Mouse (Mus musculus) MEL (cell line): ENCODE measurements around the gene Mamstr. TPM values are rescaled to one million over a fixed set of nuclear protein-coding genes. Genes with fewer than 3 reads are reported as not detected.

ENCODE experiments used
- DNase-seq: peaks from one replicate; pipeline ENCODE4 v3.0.0; 2011; ENCODE audit warnings: low read depth, low spot score
- H3K27ac ChIP-seq: 2 replicates; pipeline ENCODE4 v1.5.1; 2012; ENCODE audit warnings: low read depth, mild to moderate bottlenecking, control low read depth, low read length, moderate library complexity; ENCODE audit not compliant: control insufficient read depth
- H3K27me3 ChIP-seq, 2 experiments: fragments of 150-350 bp in 1 of 2; sonication (generic) in 1 of 2; 2 replicates each; pipeline ENCODE4 v1.6.1; 2012; ENCODE audit warnings: low read length in 2 of 2, mild to moderate bottlenecking in 2 of 2, improper control_type of control experiment in 1 of 2, moderate library complexity in 1 of 2; ENCODE audit not compliant: insufficient read depth in 2 of 2, control insufficient read depth in 1 of 2
- H3K36me3 ChIP-seq, 2 experiments: 2 replicates each; pipeline ENCODE4 v1.6.1; 2012 to 2014; ENCODE audit warnings: low read length in 2 of 2, improper control_type of control experiment in 1 of 2, inconsistent platforms in 1 of 2, mild to moderate bottlenecking in 1 of 2; ENCODE audit not compliant: insufficient read depth in 2 of 2, control insufficient read depth in 1 of 2
- H3K4me1 ChIP-seq, 2 experiments: fragments of 150-350 bp in 1 of 2; sonication (generic) in 1 of 2; 2 replicates each; pipeline ENCODE4 v1.6.1; 2012; ENCODE audit warnings: low read length in 2 of 2, improper control_type of control experiment in 1 of 2, mild to moderate bottlenecking in 1 of 2; ENCODE audit not compliant: insufficient read depth in 2 of 2, control insufficient read depth in 1 of 2
- H3K4me3 ChIP-seq, 2 experiments: fragments of 150-350 bp in 1 of 2; sonication (generic) in 1 of 2; 2 replicates each; pipeline ENCODE4 v1.5.1; 2012; ENCODE audit warnings: low read depth in 2 of 2, low read length in 2 of 2, mild to moderate bottlenecking in 2 of 2, moderate library complexity in 2 of 2, control low read depth in 1 of 2, improper control_type of control experiment in 1 of 2; ENCODE audit not compliant: control insufficient read depth in 1 of 2, insufficient read depth in 1 of 2
- H3K79me2 ChIP-seq: 2 replicates; pipeline ENCODE4 v1.6.1; 2012; ENCODE audit warnings: mild to moderate bottlenecking, low read length, moderate library complexity; ENCODE audit not compliant: control insufficient read depth, poor library complexity, insufficient read depth
- H3K9ac ChIP-seq: 2 replicates; pipeline ENCODE4 v1.6.1; 2012; ENCODE audit warnings: low read depth, mild to moderate bottlenecking, control low read depth, low read length, moderate library complexity; ENCODE audit not compliant: control insufficient read depth, poor library complexity, severe bottlenecking
- H3K9me3 ChIP-seq: fragments of 150-350 bp; sonication (generic); replicated peaks from 2 replicates; pipeline ENCODE4 v1.6.1; 2012; ENCODE audit warnings: mild to moderate bottlenecking, low read length, improper control_type of control experiment, moderate library complexity; ENCODE audit not compliant: insufficient read depth
- BHLHE40 ChIP-seq: IDR thresholded peaks from 2 replicates; pipeline ENCODE4 v1.6.1; 2012; ENCODE audit warnings: low read depth, mild to moderate bottlenecking, inconsistent platforms, low read length, improper control_type of control experiment, borderline replicate concordance
- CHD1 ChIP-seq: IDR thresholded peaks from 2 replicates; pipeline ENCODE4 v1.6.1; 2012; ENCODE audit warnings: low read depth, mild to moderate bottlenecking, inconsistent platforms, low read length, improper control_type of control experiment
- E2F4 ChIP-seq: IDR thresholded peaks from 2 replicates; pipeline ENCODE4 v1.6.1; 2011; ENCODE audit warnings: low read depth, low read length, improper control_type of control experiment, borderline replicate concordance
- EP300 ChIP-seq, 2 experiments: IDR thresholded peaks; 2 replicates each; pipeline ENCODE4 v1.6.1; 2011; ENCODE audit warnings: improper control_type of control experiment in 2 of 2, low read length in 2 of 2, low read depth in 1 of 2, mild to moderate bottlenecking in 1 of 2
- ETS1 ChIP-seq: IDR thresholded peaks from 2 replicates; pipeline ENCODE4 v1.6.1; 2012; ENCODE audit warnings: low read depth, mild to moderate bottlenecking, inconsistent platforms, low read length, improper control_type of control experiment, moderate library complexity
- GABPA ChIP-seq: IDR thresholded peaks from 2 replicates; pipeline ENCODE4 v1.6.1; 2012; ENCODE audit warnings: low read depth, mild to moderate bottlenecking, inconsistent platforms, low read length, improper control_type of control experiment, moderate library complexity
- GATA1 ChIP-seq: IDR thresholded peaks from 2 replicates; pipeline ENCODE4 v1.6.1; 2011; ENCODE audit warnings: low read depth, low read length, improper control_type of control experiment
- HCFC1 ChIP-seq: IDR thresholded peaks from 2 replicates; pipeline ENCODE4 v1.6.1; 2012; ENCODE audit warnings: low read depth, mild to moderate bottlenecking, inconsistent platforms, low read length, improper control_type of control experiment, moderate library complexity
- KAT2A ChIP-seq: conservative IDR thresholded peaks from 2 replicates; pipeline ENCODE4 v1.6.1; 2012; ENCODE audit warnings: low read depth, low read length, improper control_type of control experiment, inconsistent platforms
- MAFK ChIP-seq: IDR thresholded peaks from 2 replicates; pipeline ENCODE4 v1.6.1; 2011; ENCODE audit warnings: low read depth, mild to moderate bottlenecking, low read length, improper control_type of control experiment, borderline replicate concordance
- MEF2A ChIP-seq: IDR thresholded peaks from 2 replicates; pipeline ENCODE4 v1.6.1; 2014; ENCODE audit warnings: low read depth, mild to moderate bottlenecking, inconsistent platforms, low read length, improper control_type of control experiment; ENCODE audit not compliant: poor library complexity, insufficient replicate concordance, severe bottlenecking; ENCODE audit errors: extremely low read depth
- MXI1 ChIP-seq: IDR thresholded peaks from 2 replicates; pipeline ENCODE4 v1.6.1; 2011; ENCODE audit warnings: mild to moderate bottlenecking, low read depth, low read length, improper control_type of control experiment
- MYB ChIP-seq: IDR thresholded peaks from 2 replicates; pipeline ENCODE4 v1.6.1; 2011; ENCODE audit warnings: mild to moderate bottlenecking, low read depth, low read length, improper control_type of control experiment
- NRF1 ChIP-seq: IDR thresholded peaks from 2 replicates; pipeline ENCODE4 v1.6.1; 2014; ENCODE audit warnings: low read depth, mild to moderate bottlenecking, inconsistent platforms, low read length, improper control_type of control experiment, moderate library complexity; ENCODE audit not compliant: poor library complexity, insufficient read depth, severe bottlenecking
- POLR2A ChIP-seq, 2 experiments: IDR thresholded peaks; 2 replicates each; pipeline ENCODE4 v1.6.1; 2011 to 2012; ENCODE audit warnings: low read length in 2 of 2, mild to moderate bottlenecking in 2 of 2, control low read depth in 1 of 2, improper control_type of control experiment in 1 of 2, low read depth in 1 of 2, moderate library complexity in 1 of 2; ENCODE audit not compliant: control insufficient read depth in 1 of 2, insufficient read depth in 1 of 2, poor library complexity in 1 of 2
- POLR2AphosphoS2 ChIP-seq: IDR thresholded peaks from 2 replicates; pipeline ENCODE4 v1.6.1; 2011; ENCODE audit warnings: low read length, improper control_type of control experiment
- POLR2AphosphoS5 ChIP-seq: IDR thresholded peaks from 2 replicates; pipeline ENCODE4 v1.6.1; 2012; ENCODE audit warnings: low read depth, borderline replicate concordance, mild to moderate bottlenecking, inconsistent platforms, low read length, moderate library complexity, mixed read lengths
- SIN3A ChIP-seq: IDR thresholded peaks from 2 replicates; pipeline ENCODE4 v1.6.1; 2012; ENCODE audit warnings: low read length, improper control_type of control experiment, inconsistent platforms
- UBTF ChIP-seq: IDR thresholded peaks from 2 replicates; pipeline ENCODE4 v1.6.1; 2012; ENCODE audit warnings: low read depth, mild to moderate bottlenecking, inconsistent platforms, low read length, improper control_type of control experiment, moderate library complexity, borderline replicate concordance; ENCODE audit not compliant: insufficient read depth
- USF1 ChIP-seq: IDR thresholded peaks from 2 replicates; pipeline ENCODE4 v1.6.1; 2014; ENCODE audit warnings: low read depth, mild to moderate bottlenecking, inconsistent platforms, low read length, improper control_type of control experiment, moderate library complexity
- ZC3H11A ChIP-seq: IDR thresholded peaks from 2 replicates; pipeline ENCODE4 v1.6.1; 2012; ENCODE audit warnings: low read depth, mild to moderate bottlenecking, inconsistent platforms, low read length, improper control_type of control experiment
- ZKSCAN1 ChIP-seq: IDR thresholded peaks from 2 replicates; pipeline ENCODE4 v1.6.1; 2012; ENCODE audit warnings: low read depth, mild to moderate bottlenecking, inconsistent platforms, low read length, improper control_type of control experiment, moderate library complexity
- polyA plus RNA-seq, 2 experiments: library from polyadenylated mRNA; stranded (reverse) in 1 of 2; unstranded in 1 of 2; fragments of >175 nt in 1 of 2; fragments of >200 nt in 1 of 2; gene quantifications; 2 replicates each; pipeline versions ENCODE4 v1.2.1 to v1.2.4; 2012; ENCODE audit warnings: low replicate concordance in 2 of 2, low read depth in 1 of 2; ENCODE audit not compliant: insufficient read length in 2 of 2, insufficient read depth in 1 of 2, missing spikeins in 1 of 2
- total RNA-seq: library from RNA; depleted of rRNA; stranded (reverse); fragments of 300-350 nt; gene quantifications from 2 replicates; pipeline ENCODE4 v1.2.3, GENCODE M21; 2012

Gene Mamstr
- total and polyA plus RNA-seq, 3 experiments = not detected

DNA sequence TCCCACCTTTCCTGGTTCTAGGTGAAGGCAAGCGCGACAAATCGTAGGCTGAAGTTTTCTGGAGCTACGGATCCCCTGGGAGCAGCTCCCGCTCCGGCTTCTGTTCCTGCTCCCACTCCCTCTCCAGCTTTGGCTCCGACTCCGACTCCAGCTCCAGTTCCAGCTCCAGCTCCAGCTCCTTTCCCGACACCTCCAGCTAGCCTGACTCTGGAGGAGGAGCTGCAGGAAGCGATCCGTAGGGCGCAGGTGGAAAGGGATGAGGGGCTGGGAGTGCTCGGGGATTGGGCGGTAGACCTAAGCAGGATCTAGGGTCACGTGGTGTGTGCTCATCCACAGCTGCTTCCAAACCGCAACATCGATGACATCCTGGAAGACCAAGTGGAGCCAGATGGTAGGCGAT is 4.4 kb downstream of the Mamstr start:
- no peaks in the 10 kb centered on the region for H3K79me2 ChIP-seq
- H3K27ac ChIP-seq = no peak overlapping the region
- DNase-seq = no peak
- TF ChIP-seq GATA1 (no peak), BHLHE40 (no peak), CHD1 (no peak), KAT2A (no peak), POLR2A (IDR thresholded peaks at IDR 0.05; ENCODE audit: control insufficient read depth in 1 of 2, insufficient read depth in 1 of 2, low read depth in 1 of 2, low read length in 2 of 2, poor library complexity in 1 of 2) (no peak), MAFK (no peak), MEF2A (no peak)
- TF ChIP-seq, all 39 proteins: peak for 0
- Histone ChIP-seq H3K9ac (no peak overlapping the region), H3K27me3 (peaks cover 0 to 1% of the 10 kb centered on the region in 2 experiments; a peak in 1 of 4 replicates), H3K4me3 (no peak overlapping the region), H3K4me1 (no peaks in the 10 kb centered on the region), H3K36me3 (no peaks in the 10 kb centered on the region), H3K9me3 (no peaks in the 10 kb centered on the region)

DNA sequence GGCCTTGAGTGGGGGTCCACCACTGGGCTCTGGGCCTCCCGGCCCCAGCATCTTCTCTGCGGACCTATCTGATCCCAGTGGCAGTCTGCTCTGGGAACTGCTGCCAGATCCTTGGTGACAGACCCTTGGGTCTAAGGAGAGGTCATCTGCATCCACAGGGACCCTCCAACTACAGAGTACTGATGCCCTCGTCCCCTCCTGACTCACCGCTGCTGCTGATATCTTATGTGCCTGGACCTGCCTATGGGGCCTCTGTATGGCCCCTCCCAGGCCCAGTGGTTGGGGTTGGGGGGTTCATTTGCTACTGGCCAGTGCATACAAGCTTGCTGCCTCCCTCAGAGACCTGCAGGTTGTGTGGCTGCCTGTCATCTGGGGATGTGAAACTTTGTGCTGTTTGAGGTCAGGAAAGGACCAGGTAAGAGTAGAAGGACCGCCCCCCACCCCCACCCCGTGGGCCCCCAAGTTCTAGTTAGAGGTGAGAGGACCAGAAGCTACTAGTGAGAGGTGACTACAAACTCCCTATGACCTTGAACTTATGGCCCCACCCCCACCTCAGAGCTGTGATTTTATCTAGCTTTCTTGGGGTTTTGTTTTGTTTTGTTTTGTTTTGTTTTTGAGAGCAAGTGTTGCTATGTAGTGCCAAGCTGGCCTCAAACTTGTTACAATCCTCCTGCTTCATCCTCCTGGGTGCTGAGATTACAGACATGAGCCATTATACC is 5.3 kb downstream of the Mamstr start:
- Histone ChIP-seq H3K36me3 (no peaks in the 10 kb centered on the region), H3K79me2 (no peaks in the 10 kb centered on the region), H3K9me3 (no peaks in the 10 kb centered on the region), H3K4me3 (no peak overlapping the region), H3K27ac (no peak overlapping the region), H3K27me3 (peaks cover 0 to 1% of the 10 kb centered on the region in 2 experiments; a peak in 1 of 4 replicates), H3K9ac (no peak overlapping the region), H3K4me1 (no peaks in the 10 kb centered on the region)
- DNase-seq = no peak
- TF ChIP-seq MEF2A (no peak), POLR2A (IDR thresholded peaks at IDR 0.05; ENCODE audit: control insufficient read depth in 1 of 2, insufficient read depth in 1 of 2, low read depth in 1 of 2, low read length in 2 of 2, poor library complexity in 1 of 2) (no peak), KAT2A (no peak), EP300 (IDR thresholded peaks at IDR 0.05; ENCODE audit: low read depth in 1 of 2, low read length in 2 of 2) (no peak)
- TF ChIP-seq, all 39 proteins: peak for 0

DNA sequence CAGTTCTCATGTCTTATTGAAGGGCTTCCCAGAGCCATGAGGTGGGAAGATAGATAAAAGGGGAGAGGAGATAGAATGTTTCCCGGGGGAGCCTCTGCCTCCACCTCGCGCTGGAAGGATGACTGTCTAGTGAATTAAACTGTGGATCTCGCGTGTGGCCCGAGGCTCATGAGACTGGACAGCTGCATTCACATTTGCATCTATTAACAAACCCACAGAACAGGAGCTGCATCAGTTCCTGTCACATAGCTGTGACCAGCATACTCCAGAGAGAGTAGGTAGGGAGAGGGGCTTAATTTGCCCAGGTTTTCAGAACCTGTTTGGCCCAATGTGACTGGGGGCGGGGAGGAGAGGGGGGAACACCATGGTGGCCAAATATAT is 5.8 kb downstream of the Mamstr start:
- no peaks in the 10 kb centered on the region for H3K4me1 ChIP-seq
- no peak overlapping the region for H3K27ac ChIP-seq
- TF ChIP-seq MXI1 (no peak), HCFC1 (no peak), KAT2A (no peak), GATA1 (no peak), USF1 (no peak), GABPA (no peak), MYB (no peak), ZC3H11A (no peak), MEF2A (no peak), SIN3A (no peak), E2F4 (no peak), POLR2AphosphoS5 (no peak), ZKSCAN1 (no peak), ETS1 (no peak), CHD1 (no peak), UBTF (no peak), NRF1 (no peak), POLR2AphosphoS2 (no peak)
- H3K9ac ChIP-seq = no peak overlapping the region
- H3K27me3 ChIP-seq = peaks cover 0 to 1% of the 10 kb centered on the region in 2 experiments; a peak in 1 of 4 replicates
- no peaks in the 10 kb centered on the region for H3K9me3 ChIP-seq
- no peak overlapping the region for H3K4me3 ChIP-seq
- H3K79me2 ChIP-seq = no peaks in the 10 kb centered on the region
- no peaks in the 10 kb centered on the region for H3K36me3 ChIP-seq
- DNase-seq = no peak
